Mouse (Mus musculus): ENCODE data around the gene Ptpn22.

The Ptpn22 gene

DNA sequence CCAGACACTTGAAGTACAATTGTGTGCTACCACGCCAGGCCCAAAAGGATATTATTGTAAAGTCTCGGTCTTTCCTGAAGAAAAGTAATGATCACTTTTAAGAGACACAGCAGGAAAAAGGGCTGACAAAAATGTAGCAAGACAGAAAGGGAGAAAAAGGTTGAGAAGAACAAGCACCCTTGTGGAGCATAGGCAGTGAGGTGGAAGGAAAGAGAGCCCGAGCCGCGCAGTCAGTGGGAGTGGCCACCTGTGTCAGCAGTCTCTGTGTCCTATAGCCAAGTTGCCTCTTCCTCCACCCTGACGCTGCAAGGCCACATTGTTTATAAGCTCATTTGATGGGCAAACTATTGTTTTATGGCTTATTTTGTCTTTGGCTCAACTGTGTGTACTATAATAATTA, 67.9 kb downstream of the Ptpn22 start:
- DNase-seq, result peak; percentile 34 to 49

DNA sequence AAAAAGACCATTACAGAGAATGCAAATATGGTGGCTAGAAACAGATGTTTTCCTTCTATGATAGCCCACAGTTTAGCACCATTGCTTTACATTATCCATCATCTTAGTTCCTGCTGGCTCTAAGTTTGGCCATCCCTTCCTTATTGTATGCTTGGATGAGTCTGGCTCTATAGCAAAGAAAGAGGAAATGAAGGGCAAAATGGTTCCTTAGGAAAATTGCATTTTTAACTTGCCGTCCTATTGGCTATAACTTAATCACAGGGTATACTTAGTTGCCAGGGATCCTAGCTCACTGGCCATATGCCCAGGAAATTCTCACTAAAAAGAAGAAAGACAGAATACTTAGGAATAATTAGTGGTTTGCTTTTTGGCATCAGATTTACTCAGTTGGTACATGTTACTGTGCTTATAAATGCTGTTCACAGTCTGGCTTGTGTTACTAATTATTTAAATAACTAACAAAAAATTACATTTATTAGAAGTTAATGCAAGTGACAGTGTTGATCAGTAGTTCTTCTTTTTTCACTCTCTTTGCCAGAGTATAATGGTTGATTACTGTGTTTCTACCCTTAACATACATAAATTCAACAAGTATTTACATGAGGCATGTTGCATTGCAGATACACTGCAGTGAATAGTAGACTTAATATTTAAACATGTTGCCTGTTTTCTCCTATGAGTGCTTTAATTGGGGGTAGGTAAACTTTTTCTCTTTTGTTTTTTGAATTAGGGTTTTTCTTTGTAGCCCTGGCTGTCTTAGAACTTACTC, 85.4 kb downstream of the Ptpn22 start:
- peak in 1 of 2 experiments; percentile 28 for DNase-seq

DNA sequence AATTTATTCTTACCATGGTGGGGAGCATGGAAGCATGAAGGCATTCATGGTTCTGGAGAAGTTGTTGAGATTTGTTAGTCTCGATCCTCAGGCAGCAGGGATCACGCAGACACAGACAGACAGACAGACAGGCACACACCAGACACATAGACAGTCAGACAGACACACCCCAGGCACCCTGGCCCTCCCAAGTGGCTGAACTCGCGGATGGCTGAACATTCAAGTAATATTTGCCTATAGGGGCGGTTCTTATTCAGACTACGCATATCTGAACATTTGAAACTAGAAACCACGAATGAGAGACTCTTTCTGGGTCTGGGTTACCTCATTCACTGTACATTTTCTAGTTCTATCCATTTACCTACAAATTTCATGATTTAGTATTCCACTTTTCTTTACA, 89.1 kb downstream of the Ptpn22 start:
- no peak for DNase-seq

DNA sequence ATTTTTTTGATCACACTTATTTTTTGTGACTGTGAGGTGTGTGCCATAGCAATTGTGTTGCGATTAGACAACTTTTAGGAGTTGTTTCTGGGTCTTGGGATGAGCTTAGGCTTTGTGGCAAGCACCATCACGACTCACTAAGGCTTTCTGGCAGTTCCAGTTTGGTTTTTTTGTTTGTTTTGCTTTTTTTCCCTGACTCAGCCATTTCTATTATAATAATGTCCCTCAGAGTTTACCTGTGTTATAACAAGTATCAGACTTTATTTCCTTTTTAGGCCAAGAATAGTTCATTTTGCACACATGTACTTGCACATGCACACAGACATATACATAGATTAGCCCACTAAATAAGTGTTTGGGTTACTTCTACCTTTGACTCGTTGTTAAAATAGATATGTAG, 101.0 kb downstream of the Ptpn22 start:
- no peak for DNase-seq

Measured in cerebellum, postnatal 14 days (tissue).